Mouse (Mus musculus): ENCODE data around the gene Dyrk1a. TPM values are rescaled to one million over a fixed set of nuclear protein-coding genes. Genes with fewer than 3 reads are reported as not detected.

Dyrk1a gene
- polyA plus RNA-seq, 1 experiment from 2014 or later, result 10.5 TPM

- 79% methylated on average over 12 of the region's 12 CpGs for WGBS
- H3K4me3 ChIP-seq, result no peak overlapping the region
- ATAC-seq (ENCODE audit: low FRiP score, low read depth), result no peak
- H3K27me3 ChIP-seq, result no peaks in the 10 kb centered on the region
- H3K4me2 ChIP-seq, result no peak overlapping the region
- no peaks in the 10 kb centered on the region for H3K4me1 ChIP-seq (replicated peaks)
- H3K36me3 ChIP-seq, result no peaks in the 10 kb centered on the region
- H3K27ac ChIP-seq (replicated peaks), result no peak overlapping the region
- H3K9ac ChIP-seq, result no peak overlapping the region
- no peaks in the 10 kb centered on the region for H3K9me3 ChIP-seq
These were observed 161.2 kb downstream of the Dyrk1a start for GRCm38 (mm10) chr16:94731027-94731426.

- Histone ChIP-seq H3K4me2 (no peak overlapping the region), H3K4me3 (no peak overlapping the region), H3K36me3 (no peaks in the 10 kb centered on the region), H3K27ac (replicated peaks) (no peak overlapping the region), H3K9me3 (no peaks in the 10 kb centered on the region), H3K9ac (no peak overlapping the region), H3K27me3 (no peaks in the 10 kb centered on the region), H3K4me1 (replicated peaks) (no peaks in the 10 kb centered on the region)
- no peak for ATAC-seq (ENCODE audit: low FRiP score, low read depth)
- WGBS, result 72% methylated on average over 3 of the region's 3 CpGs
These were observed 165.7 kb downstream of the Dyrk1a start for GRCm38 (mm10) chr16:94735472-94735871.

DNA sequence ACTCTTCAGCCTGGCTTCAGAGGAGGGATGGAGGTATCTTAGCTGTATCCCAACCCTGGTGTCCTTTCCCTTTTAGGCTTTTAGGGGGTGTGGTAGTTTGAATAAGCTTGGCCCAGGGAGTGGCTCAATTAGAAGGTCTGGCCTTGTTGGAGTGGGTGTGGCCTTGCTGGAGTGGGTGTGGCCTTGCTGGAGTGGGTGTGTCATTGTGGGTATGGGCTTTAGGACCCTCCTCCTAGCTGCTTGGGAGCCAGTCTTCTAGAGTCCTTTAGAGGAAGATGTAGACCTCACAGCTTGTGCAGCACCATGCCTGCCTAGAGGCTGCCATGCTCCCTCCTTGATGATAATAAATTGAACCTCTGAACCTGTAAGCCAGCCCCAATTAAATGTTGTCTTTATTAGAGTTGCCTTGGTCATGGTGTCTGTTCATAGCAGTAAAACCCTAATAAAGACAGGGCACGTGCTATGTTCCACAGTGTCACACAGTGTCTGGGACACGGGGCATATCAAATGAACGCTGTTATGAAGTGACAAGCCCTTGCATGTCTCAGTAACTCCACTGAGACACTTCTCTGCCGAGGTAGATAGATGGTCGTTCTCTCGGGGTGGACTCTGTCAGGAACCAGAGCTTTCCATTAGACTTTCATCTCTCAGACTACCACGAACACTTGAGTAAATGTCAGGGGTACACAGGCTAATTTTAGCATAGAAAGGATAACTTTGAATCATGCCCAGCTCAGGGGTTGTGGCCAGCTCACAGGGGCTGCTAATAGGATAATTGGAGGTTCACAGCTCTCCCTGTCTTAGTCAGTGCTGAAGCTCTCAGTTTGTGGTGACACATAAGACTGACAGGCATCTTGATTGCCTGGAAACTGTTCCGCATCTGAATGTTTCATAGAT is 166.9 kb downstream of the Dyrk1a start:
- Histone ChIP-seq H3K9me3 (no peaks in the 10 kb centered on the region), H3K4me2 (no peak overlapping the region), H3K36me3 (no peaks in the 10 kb centered on the region), H3K4me1 (replicated peaks) (no peaks in the 10 kb centered on the region), H3K27ac (replicated peaks) (no peak overlapping the region), H3K4me3 (no peak overlapping the region), H3K27me3 (no peaks in the 10 kb centered on the region), H3K9ac (no peak overlapping the region)
- no peak for ATAC-seq (ENCODE audit: low FRiP score, low read depth)
- WGBS, result 88% methylated on average over 8 of the region's 8 CpGs

- ATAC-seq (ENCODE audit: low FRiP score, low read depth), result no peak
- no peaks in the 10 kb centered on the region for H3K27me3 ChIP-seq
- no peaks in the 10 kb centered on the region for H3K9me3 ChIP-seq
- H3K4me1 ChIP-seq (replicated peaks), result no peaks in the 10 kb centered on the region
- no peak overlapping the region for H3K4me2 ChIP-seq
- WGBS, result 89% methylated on average over 1 of the region's 1 CpGs
- no peak overlapping the region for H3K9ac ChIP-seq
- H3K36me3 ChIP-seq, result no peaks in the 10 kb centered on the region
- no peak overlapping the region for H3K4me3 ChIP-seq
- H3K27ac ChIP-seq (replicated peaks), result no peak overlapping the region
These were observed 167.5 kb downstream of the Dyrk1a start for GRCm38 (mm10) chr16:94737359-94737687.

DNA sequence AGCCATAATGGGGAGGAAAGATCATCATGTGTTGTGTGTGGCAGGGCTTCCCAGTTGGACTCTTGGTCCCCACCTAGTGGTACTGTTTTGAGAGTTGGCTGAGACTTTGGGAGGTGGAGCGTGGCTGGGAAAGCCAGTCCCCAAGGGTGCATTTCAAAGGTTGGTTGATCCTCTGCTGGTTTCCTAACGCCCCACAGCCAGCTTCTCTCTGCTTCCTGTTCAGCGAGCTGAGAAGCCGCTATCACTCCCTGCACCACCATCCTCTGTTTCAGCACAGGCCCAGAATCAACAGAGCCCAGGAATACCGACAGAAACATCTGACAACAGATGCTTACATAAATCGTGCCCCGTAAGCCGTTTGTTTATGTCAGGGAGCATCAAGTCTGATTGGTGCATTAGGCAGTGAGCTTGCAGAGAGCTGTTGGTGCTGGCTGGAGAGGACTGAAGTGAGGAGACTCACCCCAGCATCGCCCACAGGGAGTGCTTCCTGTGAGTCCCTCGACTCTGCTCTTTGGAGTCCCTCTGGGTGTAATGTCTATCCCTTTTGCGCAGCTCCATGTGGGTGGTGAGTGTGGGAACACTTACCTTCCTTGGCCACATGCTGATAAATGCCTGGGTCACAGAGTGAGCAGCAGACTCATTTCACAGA is 174.2 kb downstream of the Dyrk1a start:
- no peaks in the 10 kb centered on the region for H3K9me3 ChIP-seq
- no peak overlapping the region for H3K9ac ChIP-seq
- H3K36me3 ChIP-seq, result no peaks in the 10 kb centered on the region
- no peaks in the 10 kb centered on the region for H3K27me3 ChIP-seq
- peak overlapping the region; percentile 42 for H3K4me2 ChIP-seq
- 8% methylated on average over 11 of the region's 11 CpGs for WGBS
- peak overlapping the region; percentile 13; the same call in 1 of the 2 replicates for H3K4me3 ChIP-seq
- H3K27ac ChIP-seq (replicated peaks), result no peak overlapping the region; the same call in 1 of the 2 replicates
- ATAC-seq (ENCODE audit: low FRiP score, low read depth), result peak; percentile 51; the same call in 1 of the 2 replicates
- H3K4me1 ChIP-seq (replicated peaks), result peaks cover 6% of the 10 kb centered on the region; the same call in 1 of the 2 replicates

DNA sequence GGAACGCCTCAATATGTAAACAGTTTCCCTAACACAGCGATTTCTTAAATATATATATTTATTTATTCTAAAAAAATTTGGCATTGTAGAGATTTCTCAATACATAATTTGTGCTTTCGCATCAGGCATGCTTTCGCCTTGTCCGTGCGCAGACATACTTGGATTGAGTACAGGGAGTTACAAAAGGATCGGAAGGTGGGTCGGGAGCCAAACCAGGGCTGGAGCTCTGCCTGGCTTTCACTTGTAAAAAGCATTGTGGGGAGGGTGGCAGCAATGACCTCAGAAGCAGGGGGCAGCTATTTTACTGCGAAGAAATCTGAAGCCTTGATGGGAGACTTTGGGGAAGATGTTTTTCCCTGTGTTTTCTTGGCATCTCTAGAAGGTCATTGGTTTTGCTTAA is 175.2 kb downstream of the Dyrk1a start:
- Histone ChIP-seq H3K36me3 (no peaks in the 10 kb centered on the region), H3K9me3 (no peaks in the 10 kb centered on the region), H3K4me1 (replicated peaks) (peaks cover 6% of the 10 kb centered on the region; the same call in 1 of the 2 replicates), H3K27ac (replicated peaks) (no peak overlapping the region), H3K4me3 (no peak overlapping the region), H3K4me2 (no peak overlapping the region), H3K27me3 (no peaks in the 10 kb centered on the region), H3K9ac (no peak overlapping the region)
- no peak for ATAC-seq (ENCODE audit: low FRiP score, low read depth)
- WGBS, result 67% methylated on average over 9 of the region's 9 CpGs

Other genes starting within 250 kb of the Dyrk1a start
- gene Ripply3, start 241.6 kb upstream of the Dyrk1a start, polyA plus RNA-seq (2015; fragmentation: Nextera tagmentation; extraction: Ambion mirVana), result 0.94 and 1.1 TPM in 2 replicates
- 845 and 859 TPM in 2 replicates for gene Ttc3, start 199.4 kb upstream of the Dyrk1a start, polyA plus RNA-seq (2015; fragmentation: Nextera tagmentation; extraction: Ambion mirVana)
- gene Pigp, start 198.2 kb upstream of the Dyrk1a start, polyA plus RNA-seq (2015; fragmentation: Nextera tagmentation; extraction: Ambion mirVana), result 104 and 127 TPM in 2 replicates
- gene Vps26c, start 43.2 kb upstream of the Dyrk1a start, polyA plus RNA-seq (2015; fragmentation: Nextera tagmentation; extraction: Ambion mirVana), result 86.9 and 88.7 TPM in 2 replicates

Measured in hindbrain, embryonic 15.5 days (tissue).